Mouse (Mus musculus) cerebellum, adult 11 months (tissue): ENCODE results near the gene G430095P16Rik.

ENCODE experiments used
- DNase-seq: peaks from one replicate; pipeline ENCODE4 v3.0.0; 2022

Gene G430095P16Rik

GRCm38 (mm10) chr8:84703466-84704249, 19.1 kb upstream of the G430095P16Rik start:
- no peak for DNase-seq

GRCm38 (mm10) chr8:84704356-84704755, 18.5 kb upstream of the G430095P16Rik start:
- DNase-seq = peak; percentile 63

- no peak for DNase-seq
Observed at GRCm38 (mm10) chr8:84704867-84705831, 17.7 kb upstream of the G430095P16Rik start.

GRCm38 (mm10) chr8:84705960-84706359, 16.8 kb upstream of the G430095P16Rik start:
- DNase-seq = no peak

- no peak for DNase-seq
Observed at GRCm38 (mm10) chr8:84706610-84707266, 16.1 kb upstream of the G430095P16Rik start.

GRCm38 (mm10) chr8:84707267-84707883, 15.4 kb upstream of the G430095P16Rik start:
- no peak for DNase-seq

GRCm38 (mm10) chr8:84708071-84708541, 14.7 kb upstream of the G430095P16Rik start:
- DNase-seq = no peak

GRCm38 (mm10) chr8:84708774-84709475, 13.9 kb upstream of the G430095P16Rik start:
- DNase-seq = peak; percentile 88

GRCm38 (mm10) chr8:84709931-84710330, 12.9 kb upstream of the G430095P16Rik start:
- no peak for DNase-seq

GRCm38 (mm10) chr8:84711312-84711711, 11.5 kb upstream of the G430095P16Rik start:
- no peak for DNase-seq

GRCm38 (mm10) chr8:84711933-84712758, 10.7 kb upstream of the G430095P16Rik start:
- no peak for DNase-seq

- DNase-seq = no peak
Observed at GRCm38 (mm10) chr8:84712759-84713120, 10.1 kb upstream of the G430095P16Rik start.

- no peak for DNase-seq
Observed at GRCm38 (mm10) chr8:84713381-84713780, 9.4 kb upstream of the G430095P16Rik start.

GRCm38 (mm10) chr8:84714161-84714560, 8.6 kb upstream of the G430095P16Rik start:
- DNase-seq = no peak

GRCm38 (mm10) chr8:84715893-84716468, 6.8 kb upstream of the G430095P16Rik start:
- DNase-seq = no peak

- no peak for DNase-seq
Observed at GRCm38 (mm10) chr8:84716790-84717189, 6.0 kb upstream of the G430095P16Rik start.

- DNase-seq = no peak
Observed at GRCm38 (mm10) chr8:84718476-84718875, 4.3 kb upstream of the G430095P16Rik start.

GRCm38 (mm10) chr8:84718959-84719690, 3.7 kb upstream of the G430095P16Rik start:
- DNase-seq = no peak

GRCm38 (mm10) chr8:84722530-84722849, 317 bp upstream of the G430095P16Rik start:
- DNase-seq = no peak

- no peak for DNase-seq
Observed at GRCm38 (mm10) chr8:84723571-84723900, 729 bp downstream of the G430095P16Rik start.
